Mouse (Mus musculus): Measurements from ENCODE around the gene Lif.

GRCm38 (mm10) chr11:4281852-4282251, 24.5 kb downstream of the Lif start:
- no peak for TF ChIP-seq POLR2A (IDR thresholded peaks at IDR 0.05; ENCODE audit: borderline replicate concordance, extremely low read depth, insufficient read depth, insufficient read length, poor library complexity, severe bottlenecking)
- no peak for TF ChIP-seq CTCF (IDR thresholded peaks at IDR 0.05; ENCODE audit: borderline replicate concordance, extremely low read depth, insufficient read depth, insufficient read length)

Measured in brain, embryonic 14.5 days (tissue).